Mouse (Mus musculus): ENCODE data around the gene Tenm3.

Tenm3 gene

DNA sequence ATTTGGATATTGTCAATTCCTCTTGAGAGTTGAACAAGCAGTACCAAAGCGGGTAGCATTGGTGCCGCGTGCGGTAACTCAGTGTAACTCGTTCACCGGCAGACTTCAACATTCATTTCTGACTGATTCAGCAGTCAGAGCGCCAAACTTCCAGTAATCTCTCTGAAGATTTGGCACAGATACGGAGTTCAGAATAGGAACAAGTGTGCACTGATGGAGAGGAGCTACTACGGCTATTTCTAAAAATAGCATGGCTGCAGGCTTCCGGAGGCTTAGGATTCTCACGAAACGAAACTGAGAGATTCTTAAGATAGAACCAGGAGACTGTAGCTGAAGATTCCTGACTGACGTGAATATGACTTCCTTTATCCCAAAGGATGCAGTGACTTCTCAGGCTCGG, 332.6 kb downstream of the Tenm3 start:
- DNase-seq = no peak

DNA sequence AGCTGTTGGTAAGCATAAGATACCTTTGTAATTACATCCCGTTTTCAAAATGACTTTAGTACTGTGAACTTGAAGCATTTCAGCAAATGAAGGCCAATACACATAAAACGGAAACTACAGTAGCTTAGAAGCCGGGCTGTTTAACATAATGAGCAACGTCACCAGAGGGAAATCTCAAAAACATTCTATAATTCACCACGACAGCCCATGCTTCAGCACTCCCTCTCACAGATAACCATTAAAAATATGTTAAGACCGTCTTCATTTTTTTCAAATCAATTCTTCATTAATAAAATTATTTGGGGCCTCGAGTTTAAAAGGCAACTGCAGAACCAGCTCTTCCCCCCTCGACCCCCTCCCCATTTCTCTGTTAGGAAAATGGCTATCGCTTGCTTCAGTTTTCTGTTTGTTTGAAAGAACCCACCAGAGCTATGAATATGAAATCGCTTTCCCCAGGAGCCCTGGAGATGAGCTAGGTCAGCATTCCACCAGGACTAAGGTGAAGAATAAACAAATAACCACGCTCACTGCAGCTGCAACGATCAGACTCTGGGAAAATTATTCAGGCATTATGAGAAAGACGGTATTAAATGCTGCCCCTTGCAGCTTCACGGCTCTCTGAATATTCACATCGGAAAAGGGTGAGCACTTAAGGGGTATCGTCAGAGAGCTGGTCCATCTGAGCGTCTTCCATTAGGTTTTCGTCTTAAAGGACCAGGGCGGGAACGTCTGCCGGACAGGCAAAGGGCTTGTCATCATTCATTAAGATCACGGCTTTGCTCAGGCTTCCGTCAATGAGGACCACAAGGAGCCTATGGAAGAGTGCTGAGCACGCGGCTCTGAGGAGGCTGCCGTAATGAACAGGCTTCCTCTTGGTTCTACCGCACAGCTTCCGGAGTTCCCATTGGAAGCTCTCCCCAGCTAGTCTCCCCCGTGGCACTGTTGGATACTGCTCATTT, 334.8 kb downstream of the Tenm3 start:
- DNase-seq = no peak

DNA sequence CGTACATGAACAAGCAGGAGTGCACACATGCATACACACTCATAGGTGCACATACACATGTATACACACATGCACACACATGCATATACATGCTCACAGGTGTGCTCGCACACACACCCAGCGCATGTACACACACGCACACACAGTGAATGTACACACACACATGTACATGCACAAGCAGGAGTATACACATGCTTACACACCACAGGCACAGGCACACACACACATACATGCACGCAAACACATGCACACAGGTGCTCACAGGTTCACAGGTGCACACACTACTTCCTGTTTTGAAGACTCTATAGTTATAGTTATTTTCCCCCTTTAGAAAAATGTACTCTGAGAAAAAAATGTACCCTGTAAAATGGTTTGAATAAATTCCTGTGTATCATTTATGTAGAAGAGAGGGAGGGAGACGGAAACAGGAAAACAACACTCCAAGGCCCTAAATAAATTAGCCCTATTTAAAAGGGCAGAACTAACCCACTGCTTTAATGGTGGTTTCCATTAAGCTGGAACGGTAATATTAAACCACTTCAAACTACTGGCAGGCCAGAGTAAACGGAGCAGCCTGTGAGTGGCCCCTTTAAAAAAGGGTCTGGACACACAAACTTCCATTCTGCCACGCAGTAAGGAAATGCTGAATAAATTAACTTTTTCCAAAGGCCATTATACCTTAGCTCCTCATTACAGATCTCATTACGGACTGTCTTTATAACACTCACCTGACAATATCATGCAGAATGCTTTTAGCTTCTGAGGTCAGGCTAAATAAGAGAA, 335.8 kb downstream of the Tenm3 start:
- no peak for DNase-seq

- peak; percentile 7 for DNase-seq
These were observed 351.3 kb downstream of the Tenm3 start for GRCm38 (mm10) chr8:48492491-48492890.

DNA sequence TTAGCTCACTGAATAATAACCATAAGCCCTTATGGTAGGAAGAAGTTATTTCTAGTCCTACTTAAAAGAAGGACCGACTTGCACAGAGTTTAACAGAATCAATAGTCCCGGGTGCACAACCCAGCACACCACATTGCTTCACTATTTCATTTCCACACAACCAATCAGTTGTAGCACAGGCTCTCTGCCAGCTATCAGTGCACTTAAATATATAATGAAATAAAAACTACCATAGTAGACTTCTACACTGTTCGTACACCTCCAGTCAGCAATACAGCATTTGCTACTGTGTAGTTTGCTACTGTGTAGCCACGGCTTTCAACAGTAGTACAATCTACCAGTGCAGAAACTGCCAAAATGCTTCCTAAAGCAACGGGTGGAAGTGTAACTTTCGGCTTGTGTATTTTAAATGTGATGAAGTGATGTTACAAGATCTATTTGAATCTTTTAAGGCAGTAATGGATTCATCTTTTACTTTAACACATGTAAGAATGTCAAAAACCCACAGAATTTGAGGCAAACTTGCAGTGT, 353.1 kb downstream of the Tenm3 start:
- DNase-seq = no peak

- DNase-seq = no peak
These were observed 353.7 kb downstream of the Tenm3 start for GRCm38 (mm10) chr8:48489936-48490634.

DNA sequence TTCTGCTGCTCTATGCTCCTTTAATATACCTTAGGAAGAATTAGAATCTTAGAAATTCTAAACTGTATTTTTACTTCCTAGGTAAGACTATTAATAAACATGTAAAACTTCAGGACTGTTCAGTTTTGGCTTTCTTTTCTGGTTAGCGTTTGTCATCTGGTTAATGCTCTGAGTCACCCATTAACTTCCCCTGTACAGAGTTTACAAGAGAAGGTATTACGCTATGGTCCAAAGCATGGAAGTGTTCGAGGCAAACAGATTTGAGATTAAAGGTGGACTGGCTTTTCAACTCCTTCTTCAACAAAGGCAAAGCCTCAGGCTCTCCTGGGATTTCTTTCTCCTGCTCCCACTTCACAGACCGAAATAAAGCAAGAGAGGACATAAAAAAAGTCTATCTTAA, 354.3 kb downstream of the Tenm3 start:
- no peak for DNase-seq

DNA sequence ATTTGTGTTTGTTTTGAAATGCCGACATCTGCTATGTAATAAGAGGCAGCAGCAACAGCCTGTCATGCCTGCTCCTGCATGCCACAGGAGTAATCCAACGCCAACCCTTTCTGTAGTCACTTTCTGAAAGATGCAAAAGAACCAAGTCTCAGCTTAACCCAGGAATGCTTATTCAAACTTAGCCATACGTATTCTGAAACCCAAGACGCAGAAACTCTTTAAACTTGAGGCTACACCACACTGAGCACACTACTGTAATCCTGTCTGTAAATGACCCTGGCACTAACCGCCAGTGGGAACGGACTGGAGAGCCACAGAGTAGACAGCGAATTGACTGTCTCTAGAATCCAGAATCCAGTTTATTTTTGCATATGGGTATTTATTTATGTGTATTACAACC, 354.9 kb downstream of the Tenm3 start:
- DNase-seq = no peak

DNA sequence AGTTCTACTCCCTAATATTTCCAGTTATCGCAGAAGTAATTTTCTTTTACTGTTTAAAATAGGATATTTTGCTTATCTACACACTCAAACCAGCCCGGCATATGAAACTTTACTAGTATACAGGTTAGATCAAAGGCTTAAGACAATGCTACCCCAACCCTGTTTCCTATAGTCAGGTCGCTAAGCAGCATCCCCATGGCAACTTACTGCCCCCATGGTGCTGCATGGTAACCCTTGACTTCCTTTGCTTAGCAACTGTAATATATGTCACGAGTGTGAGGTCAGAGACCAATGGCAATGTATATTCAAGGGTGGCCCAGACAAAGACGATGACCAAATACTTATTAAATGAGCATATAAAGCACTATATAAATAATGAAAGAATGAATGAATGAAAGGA, 359.6 kb downstream of the Tenm3 start:
- DNase-seq = no peak

DNA sequence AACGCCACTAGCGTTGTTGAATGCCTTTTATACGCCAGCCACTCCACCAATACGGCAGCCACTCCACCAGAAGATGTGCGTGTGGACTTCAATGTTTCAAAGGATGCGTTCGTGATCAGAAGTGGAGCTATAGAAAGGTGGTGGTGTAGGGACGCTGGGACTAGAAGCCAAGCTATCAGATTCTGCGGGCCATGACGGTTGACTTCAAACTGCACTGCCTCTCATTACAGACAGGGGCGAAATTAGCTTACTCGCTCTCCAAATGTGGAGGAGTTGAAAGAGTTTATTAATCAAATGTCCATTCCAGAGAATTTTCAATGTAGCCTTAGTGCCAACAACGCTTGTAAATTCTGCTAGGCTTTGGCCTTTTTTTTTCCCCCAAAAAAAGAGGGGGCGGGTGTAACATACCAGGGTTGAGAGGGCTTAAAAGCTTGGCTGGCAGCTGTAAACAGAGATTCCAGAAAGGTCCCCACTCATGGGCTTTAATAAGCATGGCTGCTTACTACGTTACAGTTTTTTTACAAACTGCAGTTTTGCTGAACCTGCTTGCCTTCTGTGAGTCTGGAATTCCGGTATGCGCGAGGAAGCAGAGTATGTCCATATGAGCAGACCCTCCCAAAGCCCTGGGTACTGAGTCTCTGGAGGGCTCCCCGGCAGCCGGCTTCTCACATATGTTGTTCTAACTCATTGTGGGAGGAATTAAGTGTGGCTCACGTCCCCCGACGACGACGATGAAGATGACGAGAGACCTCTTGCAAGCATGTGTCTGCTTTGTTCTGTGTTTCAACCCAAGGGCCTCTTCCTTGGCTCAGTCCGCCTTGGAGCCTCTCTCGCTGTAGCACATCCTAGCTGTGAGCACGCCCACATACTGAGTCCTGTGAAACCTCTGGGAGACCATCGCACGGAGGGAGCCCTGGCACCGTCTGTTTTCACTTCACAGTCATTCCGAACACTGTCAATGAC, 361.8 kb downstream of the Tenm3 start:
- DNase-seq = peak; percentile 7

DNA sequence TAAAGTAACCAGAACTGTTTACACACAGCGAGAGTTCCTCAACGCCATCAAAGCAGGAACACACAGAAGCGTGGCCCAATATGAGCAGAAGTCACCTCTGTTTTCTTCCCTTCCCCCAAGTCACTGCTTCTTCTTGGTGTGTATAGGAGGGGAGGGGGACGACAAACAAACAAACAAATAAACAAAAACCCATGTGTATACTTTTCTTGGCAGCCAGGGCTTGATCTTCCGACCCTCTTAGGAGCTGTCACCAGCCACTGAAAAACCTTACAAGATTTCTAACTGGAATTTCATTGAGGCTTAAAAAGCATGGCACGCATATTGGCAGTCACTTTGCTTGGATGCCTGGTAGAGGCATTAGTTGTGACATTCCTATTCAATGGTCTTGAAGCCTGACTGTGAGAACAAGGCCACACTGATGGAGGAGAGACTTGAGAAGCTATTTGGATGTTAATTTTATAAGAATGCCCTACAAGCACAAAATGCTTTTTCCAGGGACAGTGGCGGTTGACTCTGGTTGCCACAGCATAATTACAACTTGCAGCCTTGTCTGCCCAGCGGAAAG, 366.3 kb downstream of the Tenm3 start:
- DNase-seq = no peak

GRCm38 (mm10) chr8:48476896-48477295, 366.9 kb downstream of the Tenm3 start:
- no peak for DNase-seq

DNA sequence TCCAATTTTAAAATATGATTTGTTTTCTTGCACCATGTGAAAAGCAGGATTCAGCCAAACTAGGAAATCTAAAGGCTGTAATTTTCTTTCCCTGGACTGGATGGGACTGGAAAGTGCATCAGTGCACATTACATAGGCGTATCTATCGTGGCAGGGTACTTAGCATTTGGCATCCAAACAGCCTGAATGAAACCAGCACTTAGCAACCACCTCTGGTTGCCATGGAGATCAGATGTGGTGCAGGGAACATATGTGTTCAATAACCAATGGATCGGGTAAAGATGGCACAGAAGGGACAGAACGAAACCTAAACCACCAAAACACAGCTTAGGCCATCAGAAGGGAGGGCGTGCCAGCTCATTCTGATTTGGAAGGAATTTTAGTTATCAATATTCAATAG, 376.1 kb downstream of the Tenm3 start:
- DNase-seq = no peak

GRCm38 (mm10) chr8:48458373-48458772, 385.4 kb downstream of the Tenm3 start:
- peak; percentile 44 for DNase-seq

DNA sequence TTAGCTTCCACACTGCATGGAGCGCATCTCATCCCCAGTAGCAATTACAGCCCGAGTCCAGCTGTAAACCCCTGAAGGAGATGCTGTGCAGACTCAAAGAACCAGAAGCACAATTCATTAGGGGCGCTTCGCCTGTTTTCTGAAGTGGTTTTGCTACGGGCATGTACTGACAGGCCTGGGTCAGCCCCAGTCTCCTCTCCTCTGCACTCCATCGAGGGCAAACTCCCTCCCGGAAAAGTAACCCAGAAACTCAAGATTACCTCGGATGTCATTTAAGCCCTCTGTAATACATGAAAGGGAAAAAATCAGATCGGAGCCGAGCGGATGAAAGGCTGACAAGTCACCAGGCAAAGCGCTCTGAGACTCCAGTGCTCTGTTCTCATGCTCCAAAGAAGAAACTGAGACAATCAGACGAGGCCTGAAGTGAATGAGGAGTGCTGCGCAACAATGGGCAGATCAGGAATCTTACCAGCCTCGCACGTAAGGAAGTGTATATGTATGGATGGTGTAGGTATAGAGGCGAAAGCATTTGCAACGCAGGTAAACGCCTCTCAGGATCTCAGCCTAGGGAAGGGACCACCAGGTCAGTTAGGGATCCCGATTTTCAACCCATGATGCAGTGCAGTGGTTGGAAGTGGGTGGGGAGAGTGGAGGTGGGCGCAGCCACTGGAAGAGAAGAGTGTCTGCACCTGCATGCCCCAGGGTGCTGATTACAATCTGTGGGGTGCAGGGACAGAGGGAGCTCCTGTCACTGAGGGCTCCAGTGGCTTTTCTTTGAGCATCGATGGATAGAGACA, 387.2 kb downstream of the Tenm3 start:
- DNase-seq = no peak

GRCm38 (mm10) chr8:48451247-48451635, 392.5 kb downstream of the Tenm3 start:
- no peak for DNase-seq

GRCm38 (mm10) chr8:48450397-48451246, 393.1 kb downstream of the Tenm3 start:
- no peak for DNase-seq

DNA sequence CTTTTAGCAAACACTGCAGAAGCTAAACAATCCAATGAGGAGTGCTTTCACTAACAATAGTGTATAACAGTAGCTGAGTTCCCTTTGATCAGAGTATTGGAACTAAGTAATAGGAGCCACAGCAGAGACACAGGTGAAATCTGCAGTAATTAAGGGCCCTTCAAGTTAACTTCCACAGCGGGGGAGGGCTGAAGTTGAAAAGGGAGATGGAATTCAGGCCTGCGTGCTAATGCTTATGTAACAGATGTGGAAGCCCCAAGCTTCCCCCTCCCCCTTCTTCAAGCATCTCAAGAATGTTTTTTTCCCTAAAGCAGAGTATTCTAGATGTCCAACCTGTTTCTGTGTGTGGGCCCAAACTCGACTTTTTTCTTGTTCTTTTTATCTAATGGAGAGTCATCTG, 394.1 kb downstream of the Tenm3 start:
- DNase-seq = no peak

GRCm38 (mm10) chr8:48445690-48446089, 398.1 kb downstream of the Tenm3 start:
- DNase-seq = no peak

DNA sequence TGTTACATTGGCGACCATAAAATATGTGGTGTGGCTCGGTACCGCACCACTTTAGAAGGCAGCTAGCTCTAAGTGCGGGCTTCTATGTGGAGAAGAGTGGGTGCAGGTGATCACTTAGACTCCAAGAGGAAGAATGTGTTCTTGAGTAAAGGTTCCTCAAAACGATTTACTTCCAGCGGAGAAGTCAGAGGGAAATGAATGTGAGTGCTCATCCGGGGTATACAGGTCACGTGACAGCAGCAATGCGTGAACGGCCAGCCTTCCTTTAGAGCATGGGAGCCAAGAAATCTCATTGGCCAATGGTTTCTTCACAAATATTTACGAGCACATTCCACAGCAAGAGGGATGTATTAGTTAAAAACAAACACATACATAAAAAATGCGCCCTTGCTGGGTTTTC, 404.3 kb downstream of the Tenm3 start:
- no peak for DNase-seq

Data from kidney, postnatal 14 days (tissue).